Mouse (Mus musculus): ENCODE measurements around the gene Robo1. TPM values are rescaled to one million over a fixed set of nuclear protein-coding genes. Genes with fewer than 3 reads are reported as not detected.

Robo1 gene
- total RNA-seq, 2 experiments from 2014 or later: 8.7 to 10.6 TPM

DNA sequence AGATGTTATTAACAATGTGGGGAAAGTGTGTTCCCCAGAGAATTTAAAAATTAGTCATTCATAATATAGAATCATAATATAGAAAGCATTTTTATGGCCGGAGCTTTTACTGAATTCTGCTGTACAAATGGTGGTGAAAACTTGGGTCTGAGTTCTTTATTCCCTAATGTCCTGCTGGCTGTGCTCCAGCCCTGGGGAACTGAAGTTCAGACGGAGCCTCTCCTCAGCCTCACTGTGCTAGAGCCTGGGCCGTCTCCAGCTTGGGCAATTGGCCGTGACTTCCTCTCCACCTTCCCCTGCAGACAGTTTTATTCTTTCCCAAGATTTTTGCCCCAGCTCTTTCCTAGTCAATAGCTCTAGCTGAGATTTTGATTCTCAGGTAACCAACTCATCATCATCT is 429.0 kb downstream of the Robo1 start:
- peak; percentile 58 for DNase-seq

DNA sequence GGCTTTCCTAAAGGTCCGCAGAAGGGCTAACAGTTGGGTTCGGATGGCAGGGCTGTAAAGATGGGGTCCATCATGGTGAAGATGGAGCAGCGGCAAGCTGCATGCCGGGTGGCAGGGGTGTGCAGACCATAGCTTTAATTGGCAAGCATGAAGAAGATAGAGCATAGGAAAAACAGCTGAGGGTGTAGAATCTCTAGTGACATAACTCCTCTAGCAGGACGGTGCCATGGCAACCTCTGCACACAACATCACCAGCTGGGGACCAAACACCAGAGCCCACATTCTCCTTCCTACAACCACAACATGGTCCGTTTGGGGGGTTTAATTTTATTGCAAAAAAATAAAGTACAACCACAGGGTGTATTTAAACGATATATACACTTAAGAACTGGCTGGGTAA is 432.1 kb downstream of the Robo1 start:
- DNase-seq: no peak

DNA sequence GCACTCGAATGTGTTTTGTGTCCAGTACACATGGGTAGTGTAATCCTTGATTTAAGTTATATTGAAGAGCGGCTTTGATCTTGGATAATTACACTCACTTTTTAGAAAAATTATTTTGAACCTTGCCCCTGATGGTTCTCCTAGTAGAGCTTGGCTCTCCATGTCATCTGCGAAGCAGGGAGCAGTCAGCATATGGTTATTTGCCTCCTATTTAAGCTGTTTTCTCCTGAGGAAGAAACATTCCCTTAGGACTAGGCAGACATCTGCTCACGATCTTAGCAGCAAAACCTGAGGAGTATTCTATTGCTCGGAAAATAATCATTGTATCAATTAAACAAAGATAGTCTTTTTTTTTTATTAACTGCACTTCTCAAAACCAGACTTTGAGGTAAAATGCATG is 439.6 kb downstream of the Robo1 start:
- no peak for DNase-seq

DNA sequence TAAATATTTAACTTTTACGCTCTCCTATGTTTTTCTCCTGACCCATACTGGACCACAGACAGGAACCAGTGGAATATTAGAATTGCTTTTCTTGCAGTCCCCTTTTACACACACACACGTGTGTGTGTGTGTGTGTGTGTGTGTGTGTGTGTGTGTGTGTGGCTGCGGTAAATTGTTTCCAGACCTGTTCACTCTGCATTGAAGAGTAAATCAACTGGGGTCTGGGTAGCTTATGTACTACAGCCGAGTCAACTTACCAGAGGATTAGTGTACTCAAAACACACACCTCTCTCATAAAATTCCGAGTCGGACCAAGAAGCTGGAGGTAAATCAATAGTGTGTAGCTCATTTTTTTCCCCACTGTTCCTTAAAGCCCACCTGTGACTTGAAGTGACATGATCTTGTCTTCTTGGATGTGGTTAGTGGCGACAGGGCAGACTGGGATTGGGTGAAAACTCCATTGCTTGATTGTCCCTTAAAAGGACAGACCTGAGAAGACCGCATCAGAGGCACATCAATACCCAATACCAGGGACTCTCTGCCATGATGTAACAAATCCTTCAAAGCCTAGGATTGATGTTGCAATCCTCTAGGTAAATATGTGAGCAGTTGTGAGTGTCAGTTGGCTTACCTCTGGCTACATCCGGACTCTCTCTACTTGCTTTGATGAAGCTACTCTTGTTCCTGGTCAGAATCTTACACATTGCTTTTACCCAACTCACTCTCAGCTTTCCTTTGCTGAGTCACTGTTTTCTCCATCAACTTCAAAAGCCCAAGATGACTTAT is 457.2 kb downstream of the Robo1 start:
- no peak for DNase-seq

DNA sequence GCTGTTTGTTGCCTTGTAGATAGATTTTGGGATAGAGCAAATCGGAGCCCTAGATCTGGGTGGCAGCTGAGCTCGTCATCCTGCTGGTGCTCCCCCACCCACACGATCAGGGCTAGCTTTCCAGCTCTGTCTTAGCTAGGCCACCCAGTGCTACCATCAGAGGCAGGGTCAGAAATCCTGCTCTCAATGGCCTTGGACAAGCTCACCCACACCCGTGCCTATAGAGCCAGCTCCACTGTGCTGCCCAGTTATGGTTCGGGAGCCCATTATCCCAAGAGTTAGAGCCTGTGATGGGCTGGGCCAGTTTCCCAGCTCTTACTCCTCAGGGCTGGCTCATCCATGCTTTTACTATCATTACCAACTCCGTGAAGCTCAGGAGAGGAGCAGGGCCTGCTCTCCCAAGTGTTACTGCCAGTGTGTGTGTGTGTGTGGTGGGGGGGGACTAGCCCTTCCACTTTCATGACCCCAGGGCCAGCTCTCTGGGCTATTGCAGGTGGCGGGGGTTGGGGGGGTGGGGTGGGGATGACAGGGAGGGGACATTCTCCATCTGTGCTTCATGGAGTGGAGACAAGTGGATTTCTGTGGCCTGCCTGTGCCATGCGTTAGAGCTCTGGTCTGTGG is 461.2 kb downstream of the Robo1 start:
- no peak for DNase-seq

DNA sequence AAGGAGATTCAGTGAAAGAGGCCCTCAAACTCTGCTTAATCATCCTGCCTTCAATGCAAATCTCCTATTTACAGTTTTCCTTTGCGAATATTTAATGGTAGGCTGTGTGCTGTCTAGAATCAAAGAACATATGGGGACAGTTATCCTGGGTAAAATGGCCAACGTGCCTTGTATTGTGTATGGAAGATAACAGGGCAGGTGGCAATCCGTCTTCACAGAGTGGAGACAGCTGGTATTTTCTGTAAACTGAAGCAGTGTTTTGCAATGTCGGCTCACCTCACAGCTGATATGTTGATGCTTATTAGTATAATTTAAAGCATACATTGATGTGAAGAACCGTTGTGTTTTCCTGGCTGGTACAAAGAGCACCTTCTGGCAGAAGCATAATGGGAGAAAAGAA is 464.2 kb downstream of the Robo1 start:
- DNase-seq: no peak

DNA sequence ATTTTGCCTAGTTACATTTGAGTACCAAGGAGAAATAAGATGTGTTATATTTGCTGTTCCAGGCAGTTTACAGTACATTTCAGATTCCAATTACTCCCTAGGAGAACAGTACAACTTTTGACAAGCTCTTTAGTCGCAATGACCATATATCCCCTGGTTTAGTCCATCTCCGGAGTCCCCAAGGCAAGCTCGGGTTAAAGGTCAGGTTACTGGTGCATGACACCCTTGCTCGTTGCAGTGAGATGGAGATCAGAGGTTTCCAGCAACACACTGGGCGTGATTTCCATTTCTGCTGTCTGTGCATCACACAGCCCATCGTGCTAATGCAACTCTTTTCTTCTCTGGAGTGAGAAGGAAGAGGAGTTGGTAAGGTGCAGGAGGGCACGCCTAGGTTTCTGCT is 464.9 kb downstream of the Robo1 start:
- no peak for DNase-seq

DNA sequence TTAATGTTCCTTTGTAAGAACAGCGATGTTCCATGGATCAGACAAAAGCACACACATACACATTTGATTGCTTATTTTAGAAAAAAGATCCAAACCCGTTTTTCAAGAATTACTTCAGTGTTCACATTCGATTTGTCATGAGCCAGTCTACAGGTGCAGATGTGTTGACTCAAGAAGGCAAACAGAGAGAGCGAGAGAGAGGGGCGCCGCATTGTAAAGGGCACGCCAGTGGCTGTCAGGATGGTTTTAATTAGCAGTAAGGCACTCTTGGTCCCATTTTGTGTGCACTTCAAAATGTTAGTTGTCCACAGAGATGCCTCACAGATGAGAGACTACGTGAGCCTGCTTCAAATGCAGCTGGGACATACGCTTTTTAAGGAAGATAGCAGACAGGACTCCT is 470.4 kb downstream of the Robo1 start:
- DNase-seq: no peak

DNA sequence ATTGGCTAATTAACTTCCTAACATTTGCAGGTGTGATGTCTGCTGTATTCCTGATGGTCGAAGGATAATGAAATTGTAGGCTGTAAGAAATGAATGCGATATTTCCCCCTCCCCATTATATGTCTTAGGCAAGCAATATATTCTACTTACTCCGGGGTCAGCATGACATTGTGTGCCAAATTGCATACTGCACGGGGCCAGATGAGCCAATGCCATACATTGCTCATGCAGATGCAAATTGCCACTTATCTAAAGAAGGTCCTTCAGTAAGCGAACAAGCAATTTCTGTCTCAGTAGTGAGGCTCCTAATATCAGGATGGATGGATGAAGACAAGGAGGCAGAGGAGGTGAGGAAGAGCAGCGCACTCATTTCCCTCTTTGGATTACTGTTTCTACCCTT is 474.1 kb downstream of the Robo1 start:
- DNase-seq: no peak

DNA sequence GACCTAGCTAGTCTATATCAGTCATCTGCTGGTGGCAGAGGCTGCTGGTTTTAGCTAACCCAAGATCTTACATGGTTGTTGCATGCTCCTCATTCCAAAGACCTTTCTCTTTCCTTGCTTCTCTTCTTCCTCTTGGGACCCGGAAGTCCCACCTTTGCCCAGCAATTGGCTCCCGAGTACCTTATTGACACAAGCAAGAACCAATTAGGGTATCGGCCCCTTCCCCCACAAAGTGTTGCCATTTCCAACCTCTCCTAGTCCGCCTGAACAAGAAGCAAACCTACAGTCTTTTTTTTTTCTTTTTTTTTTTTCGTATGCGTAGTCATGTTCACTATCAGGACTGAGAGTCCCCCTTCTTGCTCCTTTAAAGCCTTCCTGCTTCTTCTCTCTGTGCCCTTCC is 478.0 kb downstream of the Robo1 start:
- DNase-seq: no peak

DNA sequence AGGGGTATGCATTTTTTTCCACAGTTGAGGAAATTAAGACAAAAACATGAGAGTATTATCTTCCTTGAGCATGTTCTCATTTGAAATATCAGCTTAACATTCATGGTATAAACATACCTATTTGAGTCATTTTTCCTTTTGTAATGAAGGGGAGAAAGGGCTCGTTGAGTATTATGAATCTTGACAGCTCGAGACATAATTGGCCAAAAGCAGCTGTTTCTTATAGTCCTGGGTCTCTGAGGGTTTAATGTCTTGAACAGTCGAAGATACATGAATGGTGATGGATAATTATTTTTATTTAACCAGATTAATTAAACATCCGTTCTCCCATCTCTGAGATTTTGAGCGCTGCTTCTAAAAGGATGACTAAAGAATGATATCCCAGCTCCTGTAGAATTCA is 478.5 kb downstream of the Robo1 start:
- no peak for DNase-seq

DNA sequence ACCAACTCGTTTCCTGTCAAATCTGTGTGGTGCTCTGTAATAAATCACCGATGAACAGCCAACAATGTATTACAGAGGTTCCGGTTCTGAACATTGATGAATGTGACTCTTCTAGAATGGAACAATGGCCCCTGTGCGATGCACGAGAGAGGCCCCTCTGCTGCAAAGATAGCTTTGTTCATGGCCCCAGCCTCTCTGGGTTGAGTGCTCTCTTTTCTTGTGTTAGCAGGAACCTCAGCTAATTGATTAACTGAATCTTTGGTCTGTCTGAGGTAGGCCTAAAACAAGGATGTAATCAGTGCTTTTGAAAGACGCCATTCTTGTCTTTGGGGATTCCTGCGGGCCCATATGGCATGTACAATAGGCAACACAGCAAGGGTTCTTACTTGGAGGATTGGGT is 479.9 kb downstream of the Robo1 start:
- DNase-seq: no peak

DNA sequence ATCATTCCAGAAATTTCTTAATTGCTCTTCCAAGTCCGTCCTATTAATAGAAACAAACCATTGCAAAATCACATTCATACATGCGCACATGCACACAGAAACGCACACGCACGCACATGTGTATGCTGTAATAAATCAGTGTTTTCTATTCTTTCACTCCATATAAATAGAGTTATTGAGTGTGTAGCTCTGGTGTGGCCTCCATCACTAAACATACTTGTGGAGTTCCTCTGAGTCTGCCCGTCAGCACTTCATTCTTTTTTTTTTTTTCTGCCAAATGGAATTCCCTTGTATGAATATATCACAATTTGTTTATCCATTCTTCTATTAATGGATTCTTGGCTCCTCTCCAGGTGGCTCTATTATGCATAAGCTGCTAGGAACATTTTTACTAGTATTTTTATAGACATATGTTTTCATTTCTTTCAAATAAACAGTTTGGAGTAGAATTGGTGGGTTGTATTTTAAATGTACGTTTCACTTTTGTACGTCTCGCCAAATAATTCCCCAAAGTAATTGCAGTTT is 483.1 kb downstream of the Robo1 start:
- DNase-seq: no peak

DNA sequence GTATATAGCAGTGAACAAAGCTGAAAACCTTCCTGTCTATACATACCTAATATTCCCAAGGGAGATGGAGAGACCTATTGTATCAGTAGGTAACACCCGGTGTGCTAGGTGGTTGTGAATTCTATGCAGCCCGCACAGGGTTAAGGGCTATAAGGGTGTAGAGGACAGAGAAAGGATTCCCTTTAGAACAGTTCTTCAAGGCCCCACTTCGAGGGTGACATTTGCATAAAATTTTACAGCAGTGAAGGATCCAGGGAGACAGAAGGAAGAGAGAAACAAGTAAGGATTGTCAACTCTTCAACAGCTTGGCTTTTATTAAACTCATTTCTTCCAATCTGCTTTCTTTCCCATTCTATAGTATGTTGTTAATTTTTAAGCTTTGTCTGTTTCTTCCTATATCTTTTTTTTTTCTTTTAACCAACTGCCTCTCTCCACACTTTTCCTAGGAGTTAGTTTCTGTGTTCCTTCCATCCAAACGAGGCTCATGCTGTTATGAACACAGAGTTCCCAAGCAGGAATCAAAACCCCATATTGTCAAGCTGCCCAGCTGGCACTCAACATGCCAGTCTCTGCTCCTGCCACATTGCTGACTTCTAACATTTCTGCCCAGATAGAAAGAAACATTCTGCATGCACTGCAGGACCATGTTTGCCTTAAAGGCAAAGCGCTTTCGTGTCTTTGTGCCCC is 486.7 kb downstream of the Robo1 start:
- no peak for DNase-seq

DNA sequence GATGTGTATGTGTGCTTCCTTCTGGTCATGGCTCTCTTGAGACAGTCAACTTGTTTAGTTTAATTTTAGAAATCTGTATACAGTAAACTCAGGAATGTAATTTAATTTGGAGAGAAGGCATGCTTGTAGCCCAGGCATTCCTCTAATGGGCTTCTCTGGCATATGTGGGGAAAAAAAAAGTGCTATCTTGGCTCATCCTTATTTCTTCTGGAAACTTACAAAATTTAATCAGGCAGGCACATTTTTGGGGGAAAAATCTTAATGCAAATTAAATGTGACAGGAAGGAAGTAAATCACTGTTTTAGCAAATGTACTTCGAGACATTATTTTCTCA is 487.2 kb downstream of the Robo1 start:
- no peak for DNase-seq

DNA sequence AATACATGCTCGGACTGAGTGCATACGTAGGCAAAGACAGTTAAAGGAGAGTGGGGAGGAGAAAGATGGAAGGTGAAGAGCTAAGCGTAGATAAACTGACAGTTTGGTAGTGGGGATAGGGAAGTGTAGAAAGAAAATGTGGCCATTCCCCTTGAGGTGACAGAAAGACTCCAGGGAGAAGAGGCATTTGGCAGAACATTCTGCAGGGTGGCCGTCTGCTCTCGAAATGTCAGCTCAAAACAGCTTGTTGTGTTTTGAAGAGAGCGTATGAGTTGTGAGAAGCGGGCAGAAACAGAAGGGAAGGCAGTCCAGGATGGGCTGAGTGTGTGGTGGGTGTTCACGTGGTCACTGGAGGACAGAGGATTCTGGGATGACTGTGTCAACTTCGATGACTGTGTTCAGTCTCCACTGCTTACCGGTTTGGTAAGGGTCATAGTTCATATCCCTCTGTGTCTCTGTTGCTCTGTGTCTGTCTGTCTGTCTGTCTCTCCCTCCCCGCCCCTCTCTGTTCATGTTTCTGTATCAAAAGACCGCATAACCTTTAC is 490.4 kb downstream of the Robo1 start:
- no peak for DNase-seq

DNA sequence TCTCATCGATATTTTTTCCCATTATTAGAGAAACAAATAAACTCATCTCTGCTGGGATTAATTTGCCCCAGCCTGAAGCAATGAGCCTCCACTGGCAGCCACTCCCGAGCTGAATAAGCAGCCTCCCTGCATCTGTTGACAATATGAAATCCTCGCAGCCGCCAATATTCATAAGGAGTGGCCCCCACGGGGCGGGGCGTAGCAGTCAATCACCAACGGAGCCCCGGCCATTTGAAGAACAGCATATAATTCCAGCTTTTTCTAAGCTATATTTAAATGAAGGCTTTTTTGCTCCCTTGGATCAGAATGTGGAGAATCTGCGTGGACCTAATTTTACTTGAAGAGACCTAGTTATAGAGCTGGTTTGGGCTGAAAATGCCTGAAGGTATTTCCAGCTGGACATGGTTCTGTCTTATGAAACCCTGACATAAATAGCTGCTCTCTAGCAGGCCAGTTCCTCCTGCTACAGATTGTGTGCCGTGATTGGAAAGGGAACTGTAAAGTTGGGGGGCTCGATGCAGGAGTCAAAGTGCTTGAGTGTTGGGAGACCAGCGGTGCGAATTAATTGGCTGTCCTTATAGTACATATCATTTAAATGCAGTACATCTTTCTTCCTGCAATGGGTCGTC is 492.1 kb downstream of the Robo1 start:
- DNase-seq: peak; percentile 9

DNA sequence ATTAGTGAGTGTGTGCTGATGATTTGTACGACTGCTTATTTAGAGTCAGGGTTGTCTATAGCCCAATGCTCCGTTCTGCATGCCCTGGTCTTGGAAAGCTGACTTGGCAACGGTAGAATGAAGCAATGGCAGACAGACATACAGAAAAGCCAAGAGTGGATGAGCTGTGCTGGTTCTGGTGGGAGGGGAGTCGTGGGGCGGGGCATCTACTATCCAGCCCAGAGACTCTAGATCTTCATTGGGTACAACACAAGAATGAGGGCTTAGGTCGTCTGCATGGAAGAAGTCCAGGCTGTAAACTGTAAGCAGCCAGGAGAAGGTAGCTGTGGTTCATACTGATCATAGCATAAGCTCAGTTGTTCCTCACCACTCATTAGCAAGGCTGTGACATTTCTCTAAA is 492.7 kb downstream of the Robo1 start:
- no peak for DNase-seq

DNA sequence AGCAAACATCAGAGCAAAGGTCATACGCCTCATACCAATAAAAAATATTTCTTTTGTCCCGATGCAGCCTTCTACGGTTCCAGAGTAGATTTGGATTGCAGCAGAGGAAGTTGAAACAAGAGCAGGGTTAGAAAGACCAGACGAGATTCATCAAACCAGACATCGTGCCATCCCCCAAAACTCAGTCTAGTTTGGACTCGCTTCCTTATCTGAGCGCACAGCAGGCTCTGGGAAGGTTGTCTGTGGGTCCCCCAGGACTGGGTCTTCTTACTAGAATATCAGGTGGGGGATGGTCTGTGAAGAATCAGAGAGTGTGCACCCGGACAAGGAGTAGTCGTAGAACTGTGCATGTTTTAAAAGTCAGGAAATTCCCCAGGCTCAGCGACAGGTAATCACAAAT is 500.2 kb downstream of the Robo1 start:
- peak; percentile 12 for DNase-seq

DNA sequence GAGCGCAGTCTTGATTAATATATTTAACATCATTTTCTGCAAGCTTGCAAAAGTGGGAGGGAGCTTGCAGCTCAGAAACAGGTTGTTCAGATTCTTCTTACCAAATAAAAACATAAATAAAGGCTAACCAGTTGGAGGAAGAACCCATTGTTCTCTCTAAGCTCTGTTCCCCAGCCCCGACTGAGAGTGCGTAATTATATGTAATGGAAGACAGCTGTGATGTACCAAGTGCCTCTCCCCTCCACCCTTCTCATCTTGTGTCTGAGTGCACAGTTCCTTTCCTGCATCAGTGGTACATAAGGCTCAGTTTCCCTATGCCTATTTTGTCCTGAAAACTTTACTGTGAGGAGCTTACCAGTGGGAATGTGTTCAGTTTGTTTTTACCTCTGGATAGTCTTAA is 502.8 kb downstream of the Robo1 start:
- no peak for DNase-seq

DNA sequence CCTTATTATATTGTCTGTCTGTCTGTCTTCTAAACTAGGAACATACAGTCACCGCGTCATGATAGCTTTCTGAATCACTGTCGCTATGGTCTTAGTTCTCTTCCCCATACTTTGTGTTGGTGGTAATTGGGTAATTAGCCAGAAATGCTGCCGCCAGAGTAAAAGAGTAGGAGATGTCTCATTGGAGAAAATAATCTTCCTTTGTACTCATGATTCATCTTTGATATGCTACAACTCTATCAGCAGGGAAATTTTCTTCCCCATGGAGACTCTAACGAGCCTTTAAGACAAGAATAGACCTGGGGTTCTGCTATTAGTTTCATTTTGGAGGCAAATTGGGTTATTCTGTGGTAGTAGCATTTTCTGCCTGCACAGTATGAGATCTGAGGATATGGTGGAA is 503.4 kb downstream of the Robo1 start:
- no peak for DNase-seq

DNA sequence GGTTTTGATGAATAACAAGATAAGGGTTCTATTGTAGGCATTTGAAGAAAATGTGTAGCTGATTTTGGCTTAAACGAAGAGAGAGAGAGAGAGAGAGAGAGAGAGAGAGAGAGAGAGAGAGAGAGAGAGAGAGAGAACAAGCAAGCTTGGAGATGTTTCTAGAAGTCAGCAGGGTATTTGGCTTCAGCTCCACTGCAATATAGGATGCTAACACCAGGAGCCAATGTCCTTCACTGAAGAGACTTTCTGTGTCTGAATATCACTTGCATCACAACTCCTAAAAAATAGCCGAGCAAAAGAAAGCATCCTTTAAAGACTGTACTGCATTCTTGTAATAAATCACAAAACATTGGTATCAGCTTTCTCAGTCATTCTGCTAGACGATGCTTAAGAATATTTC is 503.8 kb downstream of the Robo1 start:
- no peak for DNase-seq

DNA sequence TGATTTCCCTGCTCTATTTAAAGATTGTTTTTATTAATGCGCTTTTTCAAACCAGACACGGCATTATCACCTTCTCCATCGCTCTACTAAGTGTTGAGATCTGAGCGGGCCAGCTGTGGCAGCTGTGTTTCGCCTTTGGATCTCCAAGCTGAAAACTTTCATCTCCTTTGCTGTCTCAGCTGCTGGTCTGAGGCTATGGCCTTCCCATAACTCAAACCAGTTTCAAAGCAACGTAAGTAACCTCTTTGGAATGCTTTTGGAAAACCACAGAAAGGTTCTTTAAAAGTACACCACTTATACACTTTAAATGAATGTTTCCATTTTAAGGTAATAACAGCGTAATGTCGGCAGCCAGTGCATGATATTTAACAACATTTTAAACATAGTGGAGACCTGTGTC is 520.3 kb downstream of the Robo1 start:
- DNase-seq: no peak

Measured in heart, postnatal 4 days (tissue).